Mouse (Mus musculus) monocyte, adult 59 days (primary cell): ENCODE measurements around the gene Lrfn2. TPM values are rescaled to one million over a fixed set of nuclear protein-coding genes. Genes with fewer than 3 reads are reported as not detected.

ENCODE experiments used
- total RNA-seq, 2 experiments: library from RNA; stranded (reverse); gene quantifications; one replicate each; pipeline ENCODE4 v1.2.4; 2023

Lrfn2 gene
- not detected for total RNA-seq

GRCm38 (mm10) chr17:48931621-48932405 lies at the start of gene Lrfn2:
Gene Lrfn2 (plus strand): TSS chr17:48932379.

